Comparison of ENCODE assay signal across 16 mouse cellular contexts in genomic region chr1:164043549-164043948, GRCm38 (mm10). TPM values are rescaled to one million over a fixed set of nuclear protein-coding genes. Genes with fewer than 3 reads are reported as not detected.
DNase-seq lines count a peak whose midpoint lies in the region; ATAC-seq and TF ChIP-seq lines count a peak whose summit lies in the region.
"Had no signal": no experiment of that assay in that cellular context is flagged by ENCODE, and none has a peak within 500 bp of the region (broad histone marks: within the 10 kb centered on the region; RNA-seq: fewer than 3 reads in every experiment).

No protein-coding gene starts in this region.

- 33% methylated on average over 3 of the region's 3 CpGs for WGBS in heart, embryonic 13.5 days
- 54% methylated on average over 3 of the region's 3 CpGs for WGBS in kidney, embryonic 15.5 days
- 52% methylated on average over 3 of the region's 3 CpGs for WGBS in lung, embryonic 14.5 days
- 73% methylated on average over 3 of the region's 3 CpGs for WGBS in hindbrain, embryonic 12.5 days

- H3K4me3 ChIP-seq in heart, embryonic 13.5 days: no peak overlapping the region
- H3K4me3 ChIP-seq in kidney, embryonic 15.5 days (replicated peaks): no peak overlapping the region
- H3K4me3 ChIP-seq in lung, embryonic 14.5 days (ENCODE audit: low read depth, low read length): no peak overlapping the region
- no peak overlapping the region for H3K4me3 ChIP-seq in hindbrain, embryonic 12.5 days
- H3K4me3 ChIP-seq: limb, embryonic 13.5 days had no signal

- ATAC-seq in heart, embryonic 13.5 days (ENCODE audit: extremely low read depth, insufficient number of reproducible peaks, low FRiP score, low TSS enrichment): no peak; the same call in 1 of the 2 replicates
- ATAC-seq in kidney, embryonic 15.5 days (replicated peaks; ENCODE audit: low FRiP score): no peak
- ATAC-seq in lung, embryonic 14.5 days (ENCODE audit: insufficient read depth): peak; percentile 62; the same call in 1 of the 2 replicates
- ATAC-seq in hindbrain, embryonic 12.5 days (ENCODE audit: low FRiP score): no peak
- ATAC-seq: activated CD4-positive, CD25-positive, alpha-beta regulatory T cell, adult 4 months; forebrain, embryonic 16.5 days; intestine, embryonic 16.5 days had no signal

- peak; percentile 61 for DNase-seq in heart, adult 8-10 months (ENCODE audit: low spot score)
- DNase-seq in lung, embryonic 14.5 days: peak; percentile 57
- no peak for DNase-seq in left cerebral cortex, postnatal 25 days (ENCODE audit: low spot score in 2 of 2)
- no peak for DNase-seq in cerebellum, adult 11 months
- DNase-seq: cerebellum, adult 11-12 months; thymus, adult 18-20 months had no signal

- H3K9me3 ChIP-seq in heart, embryonic 13.5 days: no peaks in the 10 kb centered on the region
- H3K9me3 ChIP-seq in kidney, embryonic 15.5 days (replicated peaks): no peaks in the 10 kb centered on the region
- no peaks in the 10 kb centered on the region for H3K9me3 ChIP-seq in lung, embryonic 14.5 days (ENCODE audit: low read depth, low read length)
- no peaks in the 10 kb centered on the region for H3K9me3 ChIP-seq in hindbrain, embryonic 12.5 days (replicated peaks)
- H3K9me3 ChIP-seq: limb, embryonic 13.5 days had no signal

- H3K4me1 ChIP-seq in heart, embryonic 13.5 days: peaks cover 21% of the 10 kb centered on the region
- no peaks in the 10 kb centered on the region for H3K4me1 ChIP-seq in kidney, embryonic 15.5 days
- no peaks in the 10 kb centered on the region for H3K4me1 ChIP-seq in lung, embryonic 14.5 days (ENCODE audit: insufficient read depth)
- no peaks in the 10 kb centered on the region for H3K4me1 ChIP-seq in hindbrain, embryonic 12.5 days
- H3K4me1 ChIP-seq: limb, embryonic 13.5 days had no signal

- H3K27me3 ChIP-seq in heart, embryonic 13.5 days (replicated peaks): no peaks in the 10 kb centered on the region
- H3K27me3 ChIP-seq in kidney, embryonic 15.5 days: no peaks in the 10 kb centered on the region
- H3K27me3 ChIP-seq in lung, embryonic 14.5 days (ENCODE audit: insufficient read depth, low read length): no peaks in the 10 kb centered on the region
- no peaks in the 10 kb centered on the region for H3K27me3 ChIP-seq in hindbrain, embryonic 12.5 days
- H3K27me3 ChIP-seq: limb, embryonic 13.5 days had no signal

- H3K27ac ChIP-seq in heart, embryonic 13.5 days (replicated peaks): peak overlapping the region; percentile 51
- H3K27ac ChIP-seq in kidney, embryonic 15.5 days: peak overlapping the region; percentile 37; the same call in 1 of the 2 replicates
- H3K27ac ChIP-seq in lung, embryonic 14.5 days (ENCODE audit: low read depth): no peak overlapping the region
- no peak overlapping the region for H3K27ac ChIP-seq in hindbrain, embryonic 12.5 days
- H3K27ac ChIP-seq: limb, embryonic 13.5 days had no signal

- no peak for TF ChIP-seq CTCF in lung, embryonic 14.5 days (IDR thresholded peaks at IDR 0.05; ENCODE audit: low read depth)

- H3K4me2 ChIP-seq in heart, embryonic 13.5 days: no peak overlapping the region
- no peak overlapping the region for H3K4me2 ChIP-seq in kidney, embryonic 15.5 days
- no peak overlapping the region for H3K4me2 ChIP-seq in lung, embryonic 14.5 days
- H3K4me2 ChIP-seq in hindbrain, embryonic 12.5 days (replicated peaks): no peak overlapping the region
- H3K4me2 ChIP-seq: limb, embryonic 13.5 days had no signal

- H3K9ac ChIP-seq in heart, embryonic 13.5 days: no peak overlapping the region
- no peak overlapping the region for H3K9ac ChIP-seq in kidney, embryonic 15.5 days
- no peak overlapping the region for H3K9ac ChIP-seq in lung, embryonic 14.5 days
- H3K9ac ChIP-seq in hindbrain, embryonic 12.5 days: no peak overlapping the region
- H3K9ac ChIP-seq: limb, embryonic 13.5 days had no signal

- intact Hi-C loops in left cerebral cortex, postnatal 25 days (cut with DNase I): no loop called here

- H3K36me3 ChIP-seq in heart, embryonic 13.5 days: no peaks in the 10 kb centered on the region
- no peaks in the 10 kb centered on the region for H3K36me3 ChIP-seq in kidney, embryonic 15.5 days
- no peaks in the 10 kb centered on the region for H3K36me3 ChIP-seq in lung, embryonic 14.5 days (ENCODE audit: insufficient read depth)
- no peaks in the 10 kb centered on the region for H3K36me3 ChIP-seq in hindbrain, embryonic 12.5 days
- H3K36me3 ChIP-seq: limb, embryonic 13.5 days had no signal

RNA-seq across cellular contexts. Expression of gene Sele, which starts 4.5 kb away (rescaled TPM):
- total RNA-seq in heart, adult 8-10 months (2022): 1 to 10 TPM in 1 of 4 experiments, under 1 TPM in 3; 0.33 to 1.1 (median 0.54) TPM
- 0.57 and 0.84 TPM in 2 replicates for polyA plus RNA-seq in heart, embryonic 13.5 days (2015; fragmentation: Nextera tagmentation; extraction: Ambion mirVana)
- polyA plus RNA-seq in kidney, embryonic 15.5 days (2015; fragmentation: Nextera tagmentation; extraction: Ambion mirVana): 0.10 and 0.17 TPM in 2 replicates
- not detected in 2 replicates for polyA plus RNA-seq in lung, embryonic 14.5 days (2014; fragmentation: Nextera tagmentation; extraction: Ambion mirVana)
- not detected in 2 replicates for polyA plus RNA-seq in hindbrain, embryonic 12.5 days (2016; fragmentation: Nextera tagmentation; extraction: Ambion mirVana)
- total RNA-seq in left cerebral cortex, postnatal 25 days (2021): not detected
- total RNA-seq: midbrain, postnatal 0 days had no signal
- polyA plus RNA-seq: activated CD4-positive, CD25-positive, alpha-beta regulatory T cell, adult 4 months; embryonic facial prominence, embryonic 11.5 days; forebrain, embryonic 16.5 days; midbrain, postnatal 0 days; small intestine, adult 2 months had no signal

RNA-seq across cellular contexts. Expression of gene Sell, which starts 18.2 kb away (rescaled TPM):
- total RNA-seq in heart, adult 8-10 months (2022): 1 to 10 TPM in 3 of 4 experiments, under 1 TPM in 1; 0.71 to 3.5 (median 1.1) TPM
- polyA plus RNA-seq in heart, embryonic 13.5 days (2015; fragmentation: Nextera tagmentation; extraction: Ambion mirVana): 0.31 and 0.72 TPM in 2 replicates
- 0.46 and 0.49 TPM in 2 replicates for polyA plus RNA-seq in kidney, embryonic 15.5 days (2015; fragmentation: Nextera tagmentation; extraction: Ambion mirVana)
- 0.26 and 0.61 TPM in 2 replicates for polyA plus RNA-seq in lung, embryonic 14.5 days (2014; fragmentation: Nextera tagmentation; extraction: Ambion mirVana)
- polyA plus RNA-seq in hindbrain, embryonic 12.5 days (2016; fragmentation: Nextera tagmentation; extraction: Ambion mirVana): 0.30 TPM in 1 of 2 replicates, not detected in the other
- under 1 TPM in 1 of 2 experiments, not detected in 1; 0.18 TPM for total RNA-seq in left cerebral cortex, postnatal 25 days (2021)
- total RNA-seq: midbrain, postnatal 0 days had no signal
- polyA plus RNA-seq: limb, embryonic 13.5 days; midbrain, postnatal 0 days had no signal

RNA-seq across cellular contexts. Expression of gene Mettl18, which starts 48.9 kb away (rescaled TPM):
- total RNA-seq in heart, adult 8-10 months (2022): 1 to 10 TPM; 3.3 to 4.8 (median 4.0) TPM
- 5.0 and 7.0 TPM in 2 replicates for polyA plus RNA-seq in heart, embryonic 13.5 days (2015; fragmentation: Nextera tagmentation; extraction: Ambion mirVana)
- polyA plus RNA-seq in kidney, embryonic 15.5 days (2015; fragmentation: Nextera tagmentation; extraction: Ambion mirVana): 10.8 and 11.6 TPM in 2 replicates
- 9.0 and 10.2 TPM in 2 replicates for polyA plus RNA-seq in lung, embryonic 14.5 days (2014; fragmentation: Nextera tagmentation; extraction: Ambion mirVana)
- 8.9 and 9.1 TPM in 2 replicates for polyA plus RNA-seq in hindbrain, embryonic 12.5 days (2016; fragmentation: Nextera tagmentation; extraction: Ambion mirVana)
- total RNA-seq in left cerebral cortex, postnatal 25 days (2021): 1 to 10 TPM; 5.4 to 6.1 TPM

RNA-seq across cellular contexts. Expression of gene BC055324, which starts 49.0 kb away (rescaled TPM):
- 1 to 10 TPM in 1 of 4 experiments, under 1 TPM in 3; 0.55 to 1.0 (median 0.70) TPM for total RNA-seq in heart, adult 8-10 months (2022)
- 14.5 and 15.5 TPM in 2 replicates for polyA plus RNA-seq in heart, embryonic 13.5 days (2015; fragmentation: Nextera tagmentation; extraction: Ambion mirVana)
- 27.7 and 29.2 TPM in 2 replicates for polyA plus RNA-seq in kidney, embryonic 15.5 days (2015; fragmentation: Nextera tagmentation; extraction: Ambion mirVana)
- polyA plus RNA-seq in lung, embryonic 14.5 days (2014; fragmentation: Nextera tagmentation; extraction: Ambion mirVana): 32.7 and 34.1 TPM in 2 replicates
- 18.4 and 20.0 TPM in 2 replicates for polyA plus RNA-seq in hindbrain, embryonic 12.5 days (2016; fragmentation: Nextera tagmentation; extraction: Ambion mirVana)
- total RNA-seq in left cerebral cortex, postnatal 25 days (2021): 1 to 10 TPM; 1.1 to 1.4 TPM

Comparison
In these comparisons a context has a peak if more than half of its experiments do, and no peak if none do; other contexts are left out.
1. DNase-seq: peak in heart, adult 8-10 months (single experiment) and lung, embryonic 14.5 days (single experiment); none in left cerebral cortex, postnatal 25 days (0 of 2) and cerebellum, adult 11 months (single experiment).
2. H3K27ac ChIP-seq: peak in heart, embryonic 13.5 days (single experiment) and kidney, embryonic 15.5 days (single experiment); none in lung, embryonic 14.5 days (single experiment) and hindbrain, embryonic 12.5 days (single experiment).